Mouse (Mus musculus) telencephalon, adult 2 months (tissue): Measurements from ENCODE around the gene Ssh2.

Source experiments
- DNase-seq: peaks from one replicate; pipeline ENCODE4 v3.0.0-alpha.2; 2011; ENCODE audit warnings: low read depth, low spot score

Gene Ssh2

DNA sequence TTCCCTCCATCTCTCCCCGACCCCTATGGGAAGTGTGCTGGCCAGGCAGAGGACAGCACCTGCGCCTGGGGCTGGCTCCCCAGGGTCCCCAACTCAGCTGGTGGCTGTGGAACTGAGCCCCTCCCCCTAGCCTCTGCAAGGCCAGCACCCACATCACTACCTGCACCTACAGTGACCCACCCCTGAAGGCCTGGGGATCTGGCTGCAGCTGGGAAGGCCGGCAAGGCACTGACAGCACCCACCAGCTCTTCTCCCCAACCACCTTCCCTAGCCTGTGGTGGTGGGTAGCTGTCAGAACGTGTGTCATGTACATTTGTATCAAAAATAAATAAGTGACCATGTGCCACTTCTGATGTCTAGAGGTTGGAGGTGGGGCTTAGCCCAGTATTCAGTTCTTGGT, 291.3 kb downstream of the Ssh2 start:
- no peak for DNase-seq

DNA sequence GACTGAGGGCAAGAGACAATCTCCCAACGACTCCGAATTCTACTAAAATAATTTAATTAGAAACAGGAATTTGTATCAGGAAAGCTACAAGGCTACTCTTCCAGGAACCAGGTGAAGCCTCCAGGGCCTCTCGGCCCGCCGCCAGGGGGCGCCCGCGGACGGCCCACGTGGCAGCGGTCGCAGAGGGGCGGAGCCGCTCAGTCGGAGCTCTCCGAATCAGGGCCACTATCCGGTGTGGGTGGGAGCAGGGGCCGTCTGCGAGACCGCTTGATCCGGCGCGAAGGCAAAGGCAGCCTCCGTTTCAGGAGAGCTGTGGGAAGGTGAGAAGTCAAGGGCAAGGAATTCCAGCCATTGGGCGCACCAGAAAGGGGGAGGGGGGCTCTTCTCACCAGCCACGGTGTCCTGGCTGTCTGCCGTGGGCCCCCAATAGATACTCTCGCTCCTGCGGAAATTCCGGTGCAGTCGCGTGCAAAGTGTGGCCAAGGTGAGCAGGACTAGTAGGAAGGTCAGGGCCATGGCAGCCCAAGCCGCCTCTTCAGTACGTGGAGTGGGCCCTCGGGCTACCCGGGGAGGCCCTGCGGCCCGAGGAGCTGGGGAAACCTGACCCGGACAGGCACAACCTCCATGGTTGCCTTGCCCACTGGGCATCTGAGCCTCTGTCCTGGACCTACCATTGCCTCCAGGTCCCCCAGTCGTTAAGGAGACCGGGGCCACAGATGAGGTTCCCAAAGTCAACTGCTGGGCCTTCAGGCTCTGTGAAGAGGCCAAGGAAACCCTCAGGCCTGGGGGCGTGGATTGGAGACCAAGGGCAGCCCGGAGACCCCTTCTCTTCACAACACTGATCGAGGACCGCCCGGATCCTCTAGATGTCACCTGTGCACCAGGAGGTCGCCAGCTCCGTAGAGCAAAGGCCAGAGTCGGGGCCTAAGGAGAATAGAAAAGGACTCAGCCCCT, 292.3 kb downstream of the Ssh2 start:
- DNase-seq = no peak
